Mouse (Mus musculus): ENCODE results near the gene Dvl1. TPM values are rescaled to one million over a fixed set of nuclear protein-coding genes. Genes with fewer than 3 reads are reported as not detected.
A peak's percentile ranks its signal among the peaks of the same experiment; 100 is the strongest.

The Dvl1 gene
- polyA plus RNA-seq, 1 experiment from 2014 or later = 13.6 TPM

- ATAC-seq (ENCODE audit: low FRiP score) (no peak), DNase-seq (ENCODE audit: low spot score) (no peak)
- Histone ChIP-seq H3K9me3 (ENCODE audit: control insufficient read depth, low read length) (no peaks in the 10 kb centered on the region), H3K4me2 (replicated peaks) (no peak overlapping the region), H3K36me3 (replicated peaks; ENCODE audit: control insufficient read depth, insufficient read depth) (peaks cover 61% of the 10 kb centered on the region), H3K4me1 (replicated peaks; ENCODE audit: control insufficient read depth, insufficient read depth, low read length) (peaks cover 11% of the 10 kb centered on the region), H3K27me3 (ENCODE audit: control insufficient read depth, insufficient read depth, low read length) (no peaks in the 10 kb centered on the region), H3K27ac (no peak overlapping the region), H3K9ac (no peak overlapping the region), H3K4me3 (replicated peaks; ENCODE audit: low read length) (no peak overlapping the region)
- WGBS = 85% methylated on average over 10 of the region's 10 CpGs
Measured at GRCm38 (mm10) chr4:155887674-155888073, 40.5 kb downstream of the Dvl1 start.

- Histone ChIP-seq H3K36me3 (replicated peaks; ENCODE audit: control insufficient read depth, insufficient read depth) (peaks cover 61% of the 10 kb centered on the region), H3K4me2 (replicated peaks) (no peak overlapping the region), H3K4me1 (replicated peaks; ENCODE audit: control insufficient read depth, insufficient read depth, low read length) (peaks cover 16% of the 10 kb centered on the region), H3K27ac (no peak overlapping the region), H3K9me3 (ENCODE audit: control insufficient read depth, low read length) (no peaks in the 10 kb centered on the region), H3K27me3 (ENCODE audit: control insufficient read depth, insufficient read depth, low read length) (no peaks in the 10 kb centered on the region), H3K4me3 (replicated peaks; ENCODE audit: low read length) (no peak overlapping the region), H3K9ac (no peak overlapping the region)
- 96% methylated on average over 9 of the region's 9 CpGs for WGBS
- ATAC-seq (ENCODE audit: low FRiP score) (no peak), DNase-seq (ENCODE audit: low spot score) (no peak)
Measured at GRCm38 (mm10) chr4:155888181-155888580, 41.0 kb downstream of the Dvl1 start.

DNA sequence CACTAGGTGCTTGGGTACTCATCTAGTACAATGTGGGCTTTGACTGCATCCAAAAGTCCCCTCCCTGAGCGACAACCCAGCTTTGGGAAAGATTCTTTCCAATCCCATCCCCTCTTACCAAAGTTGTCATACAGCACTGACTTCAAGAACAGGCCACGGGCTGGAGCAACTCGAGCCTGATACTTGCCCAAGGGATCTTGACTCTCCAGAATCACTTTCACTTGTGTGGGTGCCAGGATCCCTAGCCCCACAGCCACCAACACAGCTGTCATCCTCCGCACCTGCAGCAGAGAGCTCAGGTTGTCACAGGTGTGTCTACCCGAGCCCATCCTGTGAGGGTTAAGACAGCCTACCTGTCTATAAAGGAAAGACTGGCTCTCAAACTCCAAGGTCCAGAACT, 42.1 kb downstream of the Dvl1 start:
- Histone ChIP-seq H3K27ac (no peak overlapping the region), H3K36me3 (replicated peaks; ENCODE audit: control insufficient read depth, insufficient read depth) (peaks cover 58% of the 10 kb centered on the region), H3K9ac (no peak overlapping the region; the same call in 1 of the 2 replicates), H3K9me3 (ENCODE audit: control insufficient read depth, low read length) (no peaks in the 10 kb centered on the region), H3K4me2 (replicated peaks) (no peak overlapping the region), H3K4me1 (replicated peaks; ENCODE audit: control insufficient read depth, insufficient read depth, low read length) (peaks cover 27% of the 10 kb centered on the region), H3K4me3 (replicated peaks; ENCODE audit: low read length) (no peak overlapping the region), H3K27me3 (ENCODE audit: control insufficient read depth, insufficient read depth, low read length) (no peaks in the 10 kb centered on the region)
- DNase-seq (ENCODE audit: low spot score) (no peak), ATAC-seq (ENCODE audit: low FRiP score) (no peak)
- 84% methylated on average over 5 of the region's 5 CpGs for WGBS

GRCm38 (mm10) chr4:155891011-155891471, 43.8 kb downstream of the Dvl1 start:
- peak overlapping the region; percentile 92 for H3K9ac ChIP-seq
- peak overlapping the region; percentile 75 for H3K4me2 ChIP-seq (replicated peaks)
- H3K9me3 ChIP-seq (ENCODE audit: control insufficient read depth, low read length) = no peaks in the 10 kb centered on the region
- under 1% methylated on average over 34 of the region's 34 CpGs for WGBS
- DNase-seq (ENCODE audit: low spot score) = no peak
- H3K36me3 ChIP-seq (replicated peaks; ENCODE audit: control insufficient read depth, insufficient read depth) = peaks cover 46% of the 10 kb centered on the region
- 0 out of 2 replicates have a peak, but pooled peaks have one; percentile 0 for ATAC-seq (ENCODE audit: low FRiP score)
- peak overlapping the region; percentile 99; the same call in 1 of the 2 replicates for H3K27ac ChIP-seq
- H3K27me3 ChIP-seq (ENCODE audit: control insufficient read depth, insufficient read depth, low read length) = no peaks in the 10 kb centered on the region
- peaks cover 41% of the 10 kb centered on the region for H3K4me1 ChIP-seq (replicated peaks; ENCODE audit: control insufficient read depth, insufficient read depth, low read length)
- peak overlapping the region; percentile 97 for H3K4me3 ChIP-seq (replicated peaks; ENCODE audit: low read length)

- peak within 1 kb of the TSS; percentile 99 for H3K27ac ChIP-seq
- H3K9me3 ChIP-seq (ENCODE audit: control insufficient read depth, low read length) = no peaks in the 10 kb centered on the region
- peak; percentile 98 for DNase-seq (ENCODE audit: low spot score)
- H3K4me3 ChIP-seq (replicated peaks; ENCODE audit: low read length) = peak within 1 kb of the TSS; percentile 97
- peak within 1 kb of the TSS; percentile 92 for H3K9ac ChIP-seq
- WGBS = under 1% methylated on average over 52 of the region's 52 CpGs
- ATAC-seq (ENCODE audit: low FRiP score) = peak; percentile 86
- H3K27me3 ChIP-seq (ENCODE audit: control insufficient read depth, insufficient read depth, low read length) = no peaks in the 10 kb centered on the region
- H3K4me1 ChIP-seq (replicated peaks; ENCODE audit: control insufficient read depth, insufficient read depth, low read length) = peaks cover 41% of the 10 kb centered on the region
- H3K36me3 ChIP-seq (replicated peaks; ENCODE audit: control insufficient read depth, insufficient read depth) = peaks cover 46% of the 10 kb centered on the region
- peak within 1 kb of the TSS; percentile 75 for H3K4me2 ChIP-seq (replicated peaks)
Measured at GRCm38 (mm10) chr4:155891551-155892001, 44.4 kb downstream of the Dvl1 start, which contains the start of the genes Pusl1 and Acap3. Gene Pusl1, minus strand, starts transcription at chr4:155891781. Gene Acap3, plus strand, starts transcription at chr4:155891822.

GRCm38 (mm10) chr4:155892017-155892416, 44.8 kb downstream of the Dvl1 start:
- Histone ChIP-seq H3K4me3 (replicated peaks; ENCODE audit: low read length) (peak overlapping the region; percentile 97), H3K27ac (peak overlapping the region; percentile 99), H3K36me3 (replicated peaks; ENCODE audit: control insufficient read depth, insufficient read depth) (peaks cover 46% of the 10 kb centered on the region), H3K9me3 (ENCODE audit: control insufficient read depth, low read length) (no peaks in the 10 kb centered on the region), H3K27me3 (ENCODE audit: control insufficient read depth, insufficient read depth, low read length) (no peaks in the 10 kb centered on the region), H3K4me1 (replicated peaks; ENCODE audit: control insufficient read depth, insufficient read depth, low read length) (peaks cover 41% of the 10 kb centered on the region), H3K4me2 (replicated peaks) (peak overlapping the region; percentile 75), H3K9ac (peak overlapping the region; percentile 92)
- WGBS = under 1% methylated on average over 56 of the region's 56 CpGs
- ATAC-seq (ENCODE audit: low FRiP score) (peak; percentile 91), DNase-seq (ENCODE audit: low spot score) (peak; percentile 87)

DNA sequence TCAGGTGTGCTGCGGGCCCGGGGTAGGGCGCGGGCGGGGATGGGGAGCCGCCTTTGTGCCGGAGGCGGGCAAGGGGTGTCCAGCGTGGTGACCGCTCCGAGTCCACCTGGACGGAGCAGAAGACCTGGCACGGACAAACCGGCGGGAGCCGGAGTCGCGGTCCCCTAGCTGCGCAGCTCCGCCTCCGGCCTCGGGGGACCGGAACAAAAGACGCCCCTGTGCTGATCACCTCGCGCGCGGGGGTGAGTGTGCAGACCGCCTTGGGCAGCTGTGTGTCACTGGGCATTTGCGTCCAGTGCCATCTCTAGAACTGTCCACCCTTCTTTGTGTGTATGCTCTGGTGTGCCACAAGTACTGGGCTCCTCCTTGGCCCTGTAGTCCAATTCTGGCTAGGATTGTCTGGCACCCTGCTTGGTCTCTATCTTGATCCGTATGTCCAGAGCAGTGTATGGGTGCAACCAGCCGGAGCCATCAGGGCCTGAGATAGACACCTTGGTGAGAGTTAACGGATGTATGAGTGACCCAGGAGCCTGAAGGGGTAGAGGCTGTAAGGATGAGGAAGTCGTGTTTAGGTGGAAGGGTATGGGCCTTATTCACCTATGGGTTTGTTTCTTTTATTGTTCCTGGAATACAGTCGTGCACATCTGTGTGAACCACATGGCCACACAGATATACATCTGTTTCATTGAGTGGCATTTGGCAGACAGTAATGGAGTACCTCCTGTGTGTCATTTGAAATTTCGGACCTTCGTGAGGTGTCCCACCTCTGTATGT, 45.4 kb downstream of the Dvl1 start:
- peak overlapping the region; percentile 97 for H3K4me3 ChIP-seq (replicated peaks; ENCODE audit: low read length)
- peak overlapping the region; percentile 75 for H3K4me2 ChIP-seq (replicated peaks)
- DNase-seq (ENCODE audit: low spot score) (no peak), ATAC-seq (ENCODE audit: low FRiP score) (peak; percentile 23)
- H3K4me1 ChIP-seq (replicated peaks; ENCODE audit: control insufficient read depth, insufficient read depth, low read length) = peaks cover 41% of the 10 kb centered on the region
- H3K36me3 ChIP-seq (replicated peaks; ENCODE audit: control insufficient read depth, insufficient read depth) = peaks cover 42% of the 10 kb centered on the region
- peak overlapping the region; percentile 92 for H3K9ac ChIP-seq
- H3K9me3 ChIP-seq (ENCODE audit: control insufficient read depth, low read length) = no peaks in the 10 kb centered on the region
- WGBS = 6% methylated on average over 30 of the region's 37 CpGs
- peak overlapping the region; percentile 99 for H3K27ac ChIP-seq
- H3K27me3 ChIP-seq (ENCODE audit: control insufficient read depth, insufficient read depth, low read length) = no peaks in the 10 kb centered on the region

- ATAC-seq (ENCODE audit: low FRiP score) (no peak), DNase-seq (ENCODE audit: low spot score) (no peak)
- 67% methylated on average over 8 of the region's 8 CpGs for WGBS
- Histone ChIP-seq H3K4me3 (replicated peaks; ENCODE audit: low read length) (peak overlapping the region; percentile 97), H3K9ac (peak overlapping the region; percentile 92), H3K27me3 (ENCODE audit: control insufficient read depth, insufficient read depth, low read length) (no peaks in the 10 kb centered on the region), H3K36me3 (replicated peaks; ENCODE audit: control insufficient read depth, insufficient read depth) (peaks cover 40% of the 10 kb centered on the region), H3K9me3 (ENCODE audit: control insufficient read depth, low read length) (no peaks in the 10 kb centered on the region), H3K4me1 (replicated peaks; ENCODE audit: control insufficient read depth, insufficient read depth, low read length) (peaks cover 41% of the 10 kb centered on the region), H3K4me2 (replicated peaks) (peak overlapping the region; percentile 75), H3K27ac (no peak overlapping the region)
Measured at GRCm38 (mm10) chr4:155893212-155893690, 46.0 kb downstream of the Dvl1 start.

DNA sequence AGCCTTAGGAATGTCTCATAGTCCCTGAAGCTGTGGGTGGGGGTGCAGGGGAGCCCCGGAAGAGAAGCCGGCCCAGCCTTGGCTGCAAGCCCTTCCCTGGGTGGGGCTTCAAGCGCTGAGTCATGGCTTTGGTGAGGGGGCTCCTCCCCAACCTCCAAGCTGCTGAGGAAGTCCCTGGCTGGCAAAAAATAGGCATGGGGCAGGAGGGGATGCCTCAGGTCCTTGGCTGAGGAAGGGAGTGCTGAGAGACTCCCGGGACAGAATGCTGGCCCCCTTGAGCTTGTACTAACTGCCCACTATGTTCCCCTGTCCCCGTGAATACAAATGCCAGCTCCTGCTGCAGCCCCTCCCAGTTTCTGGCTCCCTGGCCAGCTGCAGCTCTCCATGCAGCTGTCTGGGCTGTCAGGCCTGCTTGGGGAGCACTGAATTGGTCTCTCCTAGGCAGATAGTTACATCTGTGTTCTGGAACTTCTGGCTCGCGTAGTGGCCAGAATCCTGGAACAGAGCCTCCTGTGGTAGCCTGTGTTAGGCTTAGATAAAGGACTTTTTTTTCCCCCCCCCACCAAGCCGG, 47.2 kb downstream of the Dvl1 start:
- peaks cover 41% of the 10 kb centered on the region for H3K4me1 ChIP-seq (replicated peaks; ENCODE audit: control insufficient read depth, insufficient read depth, low read length)
- ATAC-seq (ENCODE audit: low FRiP score) (no peak), DNase-seq (ENCODE audit: low spot score) (no peak)
- no peaks in the 10 kb centered on the region for H3K9me3 ChIP-seq (ENCODE audit: control insufficient read depth, low read length)
- H3K36me3 ChIP-seq (replicated peaks; ENCODE audit: control insufficient read depth, insufficient read depth) = peaks cover 40% of the 10 kb centered on the region
- 30% methylated on average over 8 of the region's 8 CpGs for WGBS
- peak overlapping the region; percentile 92 for H3K9ac ChIP-seq
- H3K27me3 ChIP-seq (ENCODE audit: control insufficient read depth, insufficient read depth, low read length) = no peaks in the 10 kb centered on the region
- peak overlapping the region; percentile 75 for H3K4me2 ChIP-seq (replicated peaks)
- H3K27ac ChIP-seq = no peak overlapping the region; the same call in 1 of the 2 replicates
- H3K4me3 ChIP-seq (replicated peaks; ENCODE audit: low read length) = peak overlapping the region; percentile 97

Data from hindbrain, embryonic 14.5 days (tissue).